Mouse (Mus musculus): ENCODE results near the gene Sgip1.

GRCm38 (mm10) chr4:102866531-102866930 lies 125.4 kb downstream of the Sgip1 start:
- TF ChIP-seq POLR2A (IDR thresholded peaks at IDR 0.05; ENCODE audit: insufficient read length, low read depth) (no peak), MYOG (IDR thresholded peaks at IDR 0.05; ENCODE audit: control insufficient read depth in 1 of 3, insufficient read depth in 1 of 3, insufficient read length in 2 of 3, low read depth in 2 of 3) (no peak), USF1 (IDR thresholded peaks at IDR 0.05; ENCODE audit: low read depth) (no peak), MYOD1 (IDR thresholded peaks at IDR 0.05; ENCODE audit: control insufficient read depth in 1 of 3, insufficient read length in 2 of 3, low read depth in 2 of 3) (no peak), POLR2AphosphoS2 (IDR thresholded peaks at IDR 0.05; ENCODE audit: insufficient read length, low read depth) (no peak)

Data from myocyte (in vitro differentiated cells).